Mouse (Mus musculus) cerebellum, adult 2 months (tissue): ENCODE results near the gene Pgpep1l.

Experiments
- CTCF ChIP-seq: fragments of 200-500 bp; IDR thresholded peaks from 2 replicates; pipeline ENCODE4 v1.5.1; 2011; ENCODE audit warnings: low read depth, mild to moderate bottlenecking, control low read depth, low read length, moderate library complexity, borderline replicate concordance; ENCODE audit not compliant: insufficient read depth
- POLR2A ChIP-seq: fragments of 200-500 bp; IDR thresholded peaks from 2 replicates; pipeline ENCODE4 v1.6.1; 2011; ENCODE audit warnings: low read length, control low read depth, borderline replicate concordance; ENCODE audit not compliant: insufficient read depth

DNA sequence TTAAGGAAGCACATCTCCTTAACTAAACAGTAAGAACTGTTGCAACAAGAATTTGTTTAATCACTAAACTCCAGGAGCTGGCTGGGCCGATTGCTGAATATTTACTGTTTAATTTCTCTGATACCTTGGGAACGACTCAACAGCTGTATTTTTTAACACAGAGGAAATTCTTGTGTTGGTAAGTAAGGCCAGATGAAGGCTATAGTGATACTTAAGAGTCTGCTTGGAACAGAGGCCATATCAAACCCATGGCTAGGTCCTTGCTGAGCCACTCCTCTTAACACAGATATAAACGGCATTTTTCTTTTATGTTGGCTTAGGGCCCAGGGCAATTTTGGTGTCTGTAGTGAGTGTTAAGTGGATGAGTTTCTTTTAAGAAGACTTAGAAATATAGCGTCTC lies 6.5 kb upstream of the Pgpep1l start:
- TF ChIP-seq POLR2A (no peak), CTCF (no peak)
